Mouse (Mus musculus) forebrain, embryonic 13.5 days (tissue): ENCODE measurements at regions not wholly inside any gene's neighbourhood (a gene's known extent, or its start where the extent isn't known, plus 50 kb on each side); places are given as distances from the start of the nearest gene placed in this dataset.

Experiments
- ATAC-seq: fragments of 200-750 bp; cut with Nextera tagmentation; 2 replicates; pipeline ENCODE4 v1.8.0; 2017
- H3K27ac ChIP-seq: fragments of 300-500 bp; sonication (generic); 2 replicates; pipeline ENCODE4 v1.5.1; 2015; ENCODE audit warnings: inconsistent platforms, mild to moderate bottlenecking, moderate library complexity
- H3K27me3 ChIP-seq: fragments of 300-500 bp; sonication (generic); 2 replicates; pipeline ENCODE4 v1.6.1; 2015; ENCODE audit warnings: mild to moderate bottlenecking, inconsistent platforms
- H3K36me3 ChIP-seq: fragments of 300-500 bp; sonication (generic); 2 replicates; pipeline ENCODE4 v1.6.1; 2015; ENCODE audit warnings: mild to moderate bottlenecking, inconsistent platforms; ENCODE audit not compliant: poor library complexity, severe bottlenecking
- H3K4me1 ChIP-seq: fragments of 300-500 bp; sonication (generic); 2 replicates; pipeline ENCODE4 v1.6.1; 2015; ENCODE audit warnings: inconsistent platforms
- H3K4me2 ChIP-seq: fragments of 300-500 bp; sonication (generic); 2 replicates; pipeline ENCODE4 v1.6.1; 2015; ENCODE audit warnings: inconsistent platforms, mild to moderate bottlenecking, moderate library complexity
- H3K4me3 ChIP-seq: fragments of 300-500 bp; sonication (generic); 2 replicates; pipeline ENCODE4 v1.5.1; 2015; ENCODE audit warnings: mild to moderate bottlenecking, inconsistent platforms
- H3K9ac ChIP-seq: fragments of 300-500 bp; sonication (generic); 2 replicates; pipeline ENCODE4 v1.6.1; 2015; ENCODE audit warnings: mild to moderate bottlenecking, inconsistent platforms
- H3K9me3 ChIP-seq: fragments of 300-500 bp; sonication (generic); replicated peaks from 2 replicates; pipeline ENCODE4 v1.6.1; 2016; ENCODE audit warnings: inconsistent platforms
- WGBS: fragments of 180-500 bp; shearing (Covaris S2); methylation state at CpG from one replicate; pipeline ENCODE4 v1.1.7; 2015; 5-methylcytosine and 5-hydroxymethylcytosine counted together

DNA sequence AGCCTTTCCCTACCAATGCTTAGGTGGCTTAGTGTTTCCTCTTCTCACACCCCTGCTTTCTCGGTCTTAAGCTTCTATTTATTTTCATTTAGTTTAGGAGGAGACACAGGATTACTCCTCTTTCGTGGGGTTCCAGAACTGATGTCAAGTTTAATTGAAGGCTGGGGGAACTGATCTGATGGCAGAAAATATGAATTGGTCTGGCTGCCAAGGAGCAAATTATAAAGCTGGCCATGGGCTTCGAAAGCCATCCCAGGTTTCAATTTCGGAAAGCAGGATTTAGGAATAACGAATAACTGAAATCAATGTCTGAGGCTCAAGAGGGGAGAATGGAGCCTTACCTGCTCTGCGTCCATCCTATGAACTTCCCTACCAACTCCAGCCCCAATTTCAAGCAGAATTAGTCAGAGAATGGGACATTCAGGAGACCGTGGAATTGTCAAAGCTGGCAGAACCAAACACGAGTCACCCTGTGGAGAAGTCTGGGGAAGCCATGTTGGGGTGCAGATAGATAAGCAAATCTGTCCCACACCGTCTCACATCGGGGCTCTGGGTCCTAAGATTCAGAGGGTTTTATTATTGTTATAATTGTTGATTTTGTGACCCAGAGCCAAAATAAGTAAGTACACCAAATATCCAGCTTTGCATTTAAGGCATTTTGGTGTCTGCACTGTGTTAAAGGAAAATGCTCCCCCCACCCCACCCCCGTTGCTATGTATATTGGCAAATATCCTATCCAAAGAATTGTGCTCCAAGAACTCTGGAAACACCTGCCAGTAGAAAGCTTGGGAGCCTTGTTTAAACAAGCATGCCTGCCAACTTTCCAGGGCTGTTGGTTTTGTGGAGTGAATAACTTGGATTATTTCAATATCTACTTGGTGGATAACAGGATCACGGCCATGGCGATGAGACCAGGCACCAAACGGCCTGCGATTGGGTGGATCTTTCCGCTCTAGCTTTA is 56.5 kb upstream of the Tgfbr2 start:
- H3K9me3 ChIP-seq: no peaks in the 10 kb centered on the region
- no peak overlapping the region for H3K4me3 ChIP-seq
- no peaks in the 10 kb centered on the region for H3K27me3 ChIP-seq
- H3K4me2 ChIP-seq: no peak overlapping the region
- ATAC-seq: no peak
- H3K4me1 ChIP-seq: peaks cover 5% of the 10 kb centered on the region; the same call in 1 of the 2 replicates
- no peak overlapping the region for H3K9ac ChIP-seq
- no peak overlapping the region; the same call in 1 of the 2 replicates for H3K27ac ChIP-seq
- no peaks in the 10 kb centered on the region for H3K36me3 ChIP-seq
- WGBS: 87% methylated on average over 16 of the region's 16 CpGs

GRCm38 (mm10) chr9:116230346-116230745 is 55.2 kb upstream of the Tgfbr2 start:
- Histone ChIP-seq H3K9me3 (no peaks in the 10 kb centered on the region), H3K27me3 (no peaks in the 10 kb centered on the region), H3K4me3 (no peak overlapping the region), H3K9ac (no peak overlapping the region), H3K4me1 (peaks cover 5% of the 10 kb centered on the region; the same call in 1 of the 2 replicates), H3K4me2 (no peak overlapping the region), H3K27ac (no peak overlapping the region), H3K36me3 (no peaks in the 10 kb centered on the region)
- ATAC-seq: no peak
- WGBS: 76% methylated on average over 7 of the region's 7 CpGs

DNA sequence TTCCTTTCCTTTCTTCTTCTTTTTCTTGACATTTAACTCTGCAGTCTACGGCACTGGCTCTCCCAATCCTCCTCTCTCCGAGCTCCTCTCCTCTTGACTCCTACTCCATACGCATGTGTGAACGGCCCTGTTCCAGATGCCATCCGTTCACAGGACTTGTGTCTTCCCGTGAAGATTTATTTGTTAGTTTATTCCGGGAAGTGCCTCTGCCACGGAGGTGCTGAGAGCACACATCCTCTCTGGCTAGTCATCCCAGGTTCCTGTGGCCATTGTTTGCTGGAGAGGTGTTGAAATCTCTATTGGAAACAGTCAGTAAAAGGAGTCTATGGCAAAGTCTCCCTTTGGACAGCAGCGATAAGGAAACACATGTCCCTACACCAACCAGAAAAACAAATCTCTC is 53.3 kb upstream of the Tgfbr2 start:
- H3K36me3 ChIP-seq: no peaks in the 10 kb centered on the region
- H3K4me3 ChIP-seq: no peak overlapping the region
- no peaks in the 10 kb centered on the region for H3K9me3 ChIP-seq
- WGBS: 84% methylated on average over 9 of the region's 9 CpGs
- H3K4me2 ChIP-seq: no peak overlapping the region
- H3K9ac ChIP-seq: no peak overlapping the region
- ATAC-seq: no peak
- peaks cover 5% of the 10 kb centered on the region; the same call in 1 of the 2 replicates for H3K4me1 ChIP-seq
- no peak overlapping the region for H3K27ac ChIP-seq
- no peaks in the 10 kb centered on the region for H3K27me3 ChIP-seq

- Histone ChIP-seq H3K4me3 (no peak overlapping the region), H3K4me1 (peaks cover 5% of the 10 kb centered on the region; the same call in 1 of the 2 replicates), H3K9ac (no peak overlapping the region), H3K27me3 (no peaks in the 10 kb centered on the region), H3K4me2 (no peak overlapping the region), H3K9me3 (no peaks in the 10 kb centered on the region), H3K36me3 (no peaks in the 10 kb centered on the region), H3K27ac (no peak overlapping the region)
- WGBS: 87% methylated on average over 7 of the region's 7 CpGs
- ATAC-seq: no peak
These were observed 52.6 kb upstream of the Tgfbr2 start for GRCm38 (mm10) chr9:116227738-116228137.
